Mouse (Mus musculus): ENCODE measurements around the gene Gm28372.

DNA sequence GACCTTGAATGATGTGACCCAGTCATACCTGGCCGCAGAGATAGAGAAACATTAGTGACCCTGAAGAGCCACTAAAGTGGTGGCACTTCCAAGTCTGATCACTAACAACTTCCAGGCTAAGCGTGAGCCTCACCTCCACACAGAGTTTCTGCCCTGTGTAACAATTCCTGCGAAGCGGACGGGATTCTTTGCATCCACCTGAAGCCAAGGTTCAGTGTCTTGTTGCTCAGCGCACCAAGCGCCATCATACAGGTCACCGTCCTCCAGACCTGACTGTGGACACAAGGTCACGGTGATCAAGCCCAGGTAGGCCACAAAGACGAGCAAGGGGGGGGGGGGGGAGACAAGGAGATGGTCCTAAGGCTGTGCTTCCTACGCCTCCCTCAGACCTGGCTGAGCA is 9.3 kb upstream of the Gm28372 start:
- TF ChIP-seq CTCF (IDR thresholded peaks at IDR 0.05; ENCODE audit: borderline replicate concordance, insufficient read depth, low read depth, low read length) (no peak), POLR2A (IDR thresholded peaks at IDR 0.05; ENCODE audit: borderline replicate concordance, insufficient read depth, low read length) (no peak)

All from cerebellum, adult 2 months (tissue).